Mouse (Mus musculus): ENCODE measurements around the gene Exoc6.
"Not testable (repeated sequence)": the region's sequence is repeated elsewhere in the genome, so short reads cannot be mapped to it uniquely, and the experiment has no call there.

Gene Exoc6

DNA sequence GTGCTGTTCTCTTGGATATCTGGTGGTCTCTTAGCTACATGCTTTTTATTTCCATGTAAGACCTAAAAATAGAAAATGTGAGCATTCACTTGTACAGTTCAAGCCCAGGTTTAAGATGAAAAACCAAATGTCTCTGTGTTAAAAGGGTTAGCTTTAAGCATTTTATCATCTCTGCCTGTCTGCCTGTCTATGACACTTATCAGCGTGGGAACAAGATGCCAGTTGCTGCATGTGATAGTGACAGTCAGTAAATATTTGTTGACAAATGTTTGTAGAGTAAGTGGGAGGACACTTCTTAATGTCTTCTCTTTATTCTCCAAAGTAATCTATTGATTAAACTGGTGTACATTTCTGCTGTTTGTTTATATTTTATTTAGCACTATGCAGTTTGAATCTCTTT is 12.5 kb upstream of the Exoc6 start:
- DNase-seq (ENCODE audit: low read depth, low spot score), result no peak

DNA sequence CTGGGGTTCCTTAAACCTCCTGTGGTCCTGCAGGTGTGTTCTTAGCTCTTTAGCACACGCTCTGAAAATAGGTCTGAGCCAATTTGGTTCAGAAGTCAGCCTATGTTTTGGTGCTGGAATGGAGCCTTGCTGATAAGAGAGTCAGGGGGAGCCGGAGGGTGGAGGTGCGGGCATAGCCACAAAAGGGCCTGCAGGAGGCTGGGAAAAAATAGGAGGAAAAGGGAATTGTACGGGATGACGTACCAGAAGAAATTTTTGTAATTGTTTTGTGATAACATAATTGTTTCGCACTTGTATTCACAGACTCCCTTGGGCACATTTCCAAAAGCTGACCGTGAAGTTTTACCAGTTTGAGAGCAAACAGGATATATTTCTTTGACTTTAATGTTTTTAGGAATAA is 10.0 kb upstream of the Exoc6 start:
- peak; percentile 55 for DNase-seq (ENCODE audit: low read depth, low spot score)

DNA sequence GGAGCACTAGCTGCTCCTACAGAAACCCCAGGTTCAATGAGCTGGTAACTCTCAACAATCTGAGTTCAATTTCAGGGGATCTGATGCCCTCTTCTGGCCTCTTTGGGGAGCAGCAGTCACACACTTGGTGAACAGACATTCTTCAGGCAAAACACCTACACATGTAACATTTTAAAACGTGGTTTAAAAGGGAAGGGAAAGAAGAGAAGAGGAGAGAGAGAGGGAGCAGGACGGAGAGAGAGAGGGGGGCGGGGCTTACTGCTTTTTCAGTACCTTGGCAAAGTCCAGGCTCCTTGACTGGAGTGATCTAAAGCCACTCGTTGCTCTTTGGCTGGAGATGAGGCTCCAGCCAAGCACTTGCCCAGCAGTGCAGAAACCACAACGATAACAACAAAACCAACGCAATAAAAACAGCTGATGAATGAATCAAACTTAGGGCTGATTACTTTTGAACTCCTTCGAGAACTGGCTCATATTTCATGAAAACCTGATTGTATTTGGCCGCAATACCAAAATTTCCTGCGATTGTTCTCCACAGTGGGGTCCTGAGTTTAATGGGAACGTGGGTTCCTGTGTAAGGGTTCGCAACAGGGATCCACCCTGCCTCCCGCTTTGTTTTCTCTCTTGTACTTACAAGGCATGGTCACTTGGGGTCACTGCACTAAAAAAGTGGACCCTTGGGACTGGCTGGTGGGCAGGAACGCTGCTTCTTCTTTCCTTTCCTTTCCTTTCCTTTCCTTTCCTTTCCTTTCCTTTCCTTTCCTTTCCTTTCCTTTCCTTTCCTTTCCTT is 6.5 kb upstream of the Exoc6 start:
- DNase-seq (ENCODE audit: low read depth, low spot score), result peak; percentile 76

DNA sequence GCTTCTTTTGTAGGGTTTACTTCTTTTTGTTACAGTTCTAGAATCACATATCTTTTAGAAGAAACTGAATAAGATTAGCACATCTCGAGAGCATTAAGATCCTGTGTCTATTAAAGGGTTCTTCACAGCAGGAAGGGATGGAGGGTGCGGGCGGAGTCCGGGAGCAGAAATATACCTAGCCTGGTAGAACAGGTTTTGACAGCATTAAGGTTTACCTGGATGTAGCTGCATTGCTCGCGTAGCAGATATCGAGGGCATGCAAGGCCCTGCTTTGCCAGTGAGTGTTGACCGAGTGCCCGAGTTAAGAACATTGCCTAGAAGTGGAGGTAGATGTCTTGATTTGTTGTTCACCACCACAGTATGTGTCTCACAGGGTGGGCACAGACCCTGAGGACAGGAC is 5.7 kb upstream of the Exoc6 start:
- DNase-seq (ENCODE audit: low read depth, low spot score), result no peak

- no peak for DNase-seq (ENCODE audit: low read depth, low spot score)
These were observed 5.0 kb upstream of the Exoc6 start for GRCm38 (mm10) chr19:37545231-37545630.

- no peak for DNase-seq (ENCODE audit: low read depth, low spot score)
These were observed 4.5 kb upstream of the Exoc6 start for GRCm38 (mm10) chr19:37545725-37546124.

DNA sequence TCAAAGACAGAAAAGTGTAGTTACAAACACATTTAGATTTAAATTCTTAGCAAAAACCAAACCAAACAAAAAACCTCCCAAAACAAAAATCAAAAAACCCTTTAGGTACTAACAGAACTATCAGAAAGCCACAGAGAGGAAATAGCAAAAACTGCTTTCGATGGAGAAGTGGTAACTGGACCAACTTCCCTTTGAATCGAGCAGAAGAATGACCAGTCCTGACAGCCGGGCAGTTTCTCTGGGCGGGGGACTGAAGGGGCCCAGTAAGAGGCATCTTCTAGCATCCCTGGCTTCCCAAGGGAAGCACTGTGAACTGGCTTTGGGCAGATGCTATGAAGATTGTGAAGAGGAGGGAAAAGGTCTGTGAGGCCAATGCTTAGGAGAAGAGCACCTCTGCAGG is 3.4 kb upstream of the Exoc6 start:
- no peak for DNase-seq (ENCODE audit: low read depth, low spot score)

DNA sequence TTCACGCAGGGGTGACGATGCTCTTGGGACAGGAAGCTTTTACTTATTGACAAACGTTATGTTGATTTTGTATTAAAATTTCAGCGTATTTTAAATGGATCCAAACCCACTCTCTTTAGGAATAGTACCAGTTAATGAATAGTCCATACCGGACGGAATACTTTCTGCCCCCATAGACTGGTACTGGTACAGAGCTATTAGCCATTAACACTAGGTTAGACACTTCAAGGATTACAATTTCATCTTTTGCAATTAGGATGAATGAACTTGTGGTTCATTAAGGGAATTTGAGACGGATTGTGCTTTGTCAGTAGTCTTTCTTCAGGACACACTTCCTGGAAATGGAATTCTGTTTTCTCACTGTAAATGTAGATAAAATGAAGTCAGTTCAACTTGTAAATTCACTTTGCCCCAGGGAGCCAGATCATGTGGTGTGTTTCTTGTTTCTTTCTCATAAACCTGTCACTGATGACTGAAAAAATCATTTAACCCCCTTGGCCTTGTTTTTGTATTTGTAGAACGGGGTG is 885 bp downstream of the Exoc6 start:
- DNase-seq (ENCODE audit: low read depth, low spot score), result no peak

- no peak for DNase-seq (ENCODE audit: low read depth, low spot score)
These were observed 3.4 kb downstream of the Exoc6 start for GRCm38 (mm10) chr19:37553376-37554265.

DNA sequence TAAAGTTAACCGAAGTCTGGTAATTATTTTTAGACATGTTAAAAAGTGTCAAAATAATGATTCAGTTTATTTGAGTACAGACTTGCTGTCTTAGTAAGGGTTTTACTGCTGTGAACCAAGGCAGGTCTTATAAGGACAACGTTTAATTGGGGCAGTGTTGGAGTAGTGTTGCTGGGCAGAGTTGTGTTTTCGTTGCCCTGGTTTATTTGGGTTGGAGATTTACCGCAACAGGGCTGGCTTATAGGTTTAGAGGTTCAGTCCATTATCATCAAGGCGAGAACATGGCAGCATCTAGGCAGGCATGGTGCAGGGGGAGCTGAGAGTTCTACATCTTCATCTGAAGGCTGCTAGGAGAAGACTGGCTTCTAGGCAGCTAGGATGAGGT is 4.0 kb downstream of the Exoc6 start:
- DNase-seq (ENCODE audit: low read depth, low spot score), result not testable (repeated sequence)

GRCm38 (mm10) chr19:37555863-37556566 is 5.8 kb downstream of the Exoc6 start:
- no peak for DNase-seq (ENCODE audit: low read depth, low spot score)

DNA sequence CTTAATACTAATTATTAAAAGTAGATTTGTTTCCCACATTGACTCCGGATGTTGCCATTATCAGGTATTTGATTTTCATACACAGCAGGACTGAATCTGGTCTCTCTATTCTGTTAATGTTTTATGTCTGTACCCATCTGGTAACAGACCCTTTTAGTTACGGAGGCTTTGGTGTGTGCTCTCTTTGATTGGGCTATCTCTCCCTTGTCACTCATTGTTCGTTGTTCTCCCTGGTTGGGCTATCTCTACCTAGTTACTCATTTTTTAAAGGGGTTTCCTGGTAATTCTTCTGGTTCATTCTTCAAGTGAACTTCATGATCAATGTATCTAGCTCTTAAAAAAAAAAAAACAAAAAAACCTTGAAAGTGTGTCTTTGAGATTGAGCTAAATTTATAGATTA is 7.7 kb downstream of the Exoc6 start:
- no peak for DNase-seq (ENCODE audit: low read depth, low spot score)

GRCm38 (mm10) chr19:37559286-37560079 is 9.3 kb downstream of the Exoc6 start:
- DNase-seq (ENCODE audit: low read depth, low spot score), result peak; percentile 56

- DNase-seq (ENCODE audit: low read depth, low spot score), result peak; percentile 51
These were observed 9.8 kb downstream of the Exoc6 start for GRCm38 (mm10) chr19:37560080-37560427.

GRCm38 (mm10) chr19:37561106-37561892 is 11.1 kb downstream of the Exoc6 start:
- DNase-seq (ENCODE audit: low read depth, low spot score), result no peak

- DNase-seq (ENCODE audit: low read depth, low spot score), result peak; percentile 62
These were observed 13.5 kb downstream of the Exoc6 start for GRCm38 (mm10) chr19:37563763-37564162.

GRCm38 (mm10) chr19:37565806-37566205 is 15.6 kb downstream of the Exoc6 start:
- DNase-seq (ENCODE audit: low read depth, low spot score), result peak; percentile 18

- no peak for DNase-seq (ENCODE audit: low read depth, low spot score)
These were observed 19.1 kb downstream of the Exoc6 start for GRCm38 (mm10) chr19:37569186-37569754.

- no peak for DNase-seq (ENCODE audit: low read depth, low spot score)
These were observed 20.9 kb downstream of the Exoc6 start for GRCm38 (mm10) chr19:37570966-37571718.

Data from R1 (cell line).